Mouse (Mus musculus) liver, adult 2 months (tissue): Measurements from ENCODE around the gene Eci1.

Experiments
- CTCF ChIP-seq: fragments of 200-500 bp; IDR thresholded peaks from 2 replicates; pipeline ENCODE4 v1.5.1; 2011; ENCODE audit warnings: low read depth, low read length, control low read depth
- POLR2A ChIP-seq: fragments of 200-500 bp; IDR thresholded peaks from 2 replicates; pipeline ENCODE4 v1.6.1; 2011; ENCODE audit warnings: low read length, control low read depth; ENCODE audit not compliant: insufficient read depth; ENCODE audit errors: extremely low read depth

DNA sequence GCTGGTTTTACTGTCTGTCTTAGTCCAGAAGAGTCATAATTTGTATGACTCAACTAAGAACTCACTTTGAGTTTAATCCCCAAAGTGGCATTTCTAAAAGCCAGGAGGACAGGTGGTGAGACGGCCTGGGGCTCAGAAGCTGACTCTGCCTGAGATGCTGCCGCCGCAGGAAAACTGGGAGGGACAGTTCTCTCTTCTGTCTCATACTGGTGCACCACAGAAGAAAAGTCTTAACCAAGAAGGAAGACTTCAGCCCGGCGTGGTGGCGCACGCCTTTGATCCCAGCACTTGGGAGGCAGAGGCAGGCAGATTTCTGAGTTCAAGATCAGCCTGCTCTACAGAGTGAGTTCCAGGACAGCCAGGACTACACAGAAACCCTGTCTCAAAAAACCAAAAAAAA, 536 bp upstream of the Eci1 start:
- no peak for TF ChIP-seq CTCF
- TF ChIP-seq POLR2A, result no peak
